In genomic region chr10:75763682-75764518, GRCm38 (mm10) we compare ENCODE assay signal across 8 mouse cellular contexts. TPM values are rescaled to one million over a fixed set of nuclear protein-coding genes. Genes with fewer than 3 reads are reported as not detected.
DNase-seq lines count a peak whose midpoint lies in the region; ATAC-seq and TF ChIP-seq lines count a peak whose summit lies in the region.

Gene Cabin1 (minus strand): TSS chr10:75764341.

- peak; percentile 99 for ATAC-seq in activated CD4-positive, CD25-positive, alpha-beta regulatory T cell, adult 4 months

- DNase-seq in gastrocnemius, adult 8-10 months (ENCODE audit: low spot score in 2 of 2): peak; percentile 91 to 94
- DNase-seq in hindlimb bud, embryonic 11.5 days (ENCODE audit: extremely low spot score, low read depth, low spot score): peak; percentile 95
- DNase-seq in left cerebral cortex, adult 8-10 months (ENCODE audit: low spot score in 2 of 2): peak; percentile 96 to 97
- peak; percentile 99 for DNase-seq in right cerebral cortex, postnatal 10 days (ENCODE audit: low spot score in 2 of 2)
- DNase-seq in urinary bladder, postnatal 25 days (ENCODE audit: low spot score): peak; percentile 95

- no peaks in the 10 kb centered on the region for H3K27me3 ChIP-seq in megakaryocyte, embryonic 14.5 days (replicated peaks)

- no peaks in the 10 kb centered on the region for H3K9me3 ChIP-seq in megakaryocyte, embryonic 14.5 days

- H3K4me3 ChIP-seq in cortical plate, adult 2 months (ENCODE audit: insufficient read depth, low read length): peak within 1 kb of the TSS; percentile 86
- peak within 1 kb of the TSS; percentile 99 for H3K4me3 ChIP-seq in megakaryocyte, embryonic 14.5 days (replicated peaks)

- TF ChIP-seq POLR2A in cortical plate, adult 2 months (IDR thresholded peaks at IDR 0.05; ENCODE audit: extremely low read depth, insufficient read depth, low read length): peak; percentile 91

- no peak within 1 kb of the TSS for H3K27ac ChIP-seq in cortical plate, adult 2 months (ENCODE audit: insufficient read depth, low read length)

- peaks cover 28% of the 10 kb centered on the region for H3K36me3 ChIP-seq in megakaryocyte, embryonic 14.5 days (replicated peaks; ENCODE audit: low read length)

- H3K4me1 ChIP-seq in cortical plate, adult 2 months (ENCODE audit: control insufficient read depth, insufficient read depth, low read length): peaks cover 2% of the 10 kb centered on the region
- peaks cover 33% of the 10 kb centered on the region for H3K4me1 ChIP-seq in megakaryocyte, embryonic 14.5 days

- no peak for TF ChIP-seq CTCF in cortical plate, adult 2 months (IDR thresholded peaks at IDR 0.05; ENCODE audit: extremely low read depth, insufficient read depth, low read length)

RNA-seq across cellular contexts. Expression of gene Cabin1, which starts in this region (rescaled TPM):
- 10 to 100 TPM; 22.0 to 22.3 TPM for polyA plus RNA-seq in activated CD4-positive, CD25-positive, alpha-beta regulatory T cell, adult 4 months (2017; shearing (Covaris generic))
- 55.0 and 57.8 TPM in 2 replicates for polyA plus RNA-seq in cortical plate, adult 2 months (2012; rRNA removed)
- 1 to 10 TPM; 6.6 to 9.3 (median 7.4) TPM for total RNA-seq in gastrocnemius, adult 8-10 months (2022)
- total RNA-seq in left cerebral cortex, adult 8-10 months (2022): 10 to 100 TPM; 61.3 to 73.2 (median 69.6) TPM
- polyA plus RNA-seq in megakaryocyte, embryonic 14.5 days (2012; ENCODE audit: insufficient read depth, low replicate concordance): 31.2 and 49.1 TPM in 2 replicates

Comparison
In these comparisons a context has a peak if more than half of its experiments do, and no peak if none do; other contexts are left out.
1. RNA of gene Cabin1 (total RNA-seq): 61.3 to 73.2 TPM in left cerebral cortex, adult 8-10 months; 6.6 to 9.3 TPM in gastrocnemius, adult 8-10 months; every median in the first group is over 4 times any median in the second.
2. Peak in every context shown above with its lines, with median percentiles within 50 percentile points of each other: DNase-seq.